Mouse (Mus musculus): ENCODE results near the gene H2al1o.
"Not testable (repeated sequence)": the region's sequence is repeated elsewhere in the genome, so short reads cannot be mapped to it uniquely, and the experiment has no call there.

H2al1o gene

DNA sequence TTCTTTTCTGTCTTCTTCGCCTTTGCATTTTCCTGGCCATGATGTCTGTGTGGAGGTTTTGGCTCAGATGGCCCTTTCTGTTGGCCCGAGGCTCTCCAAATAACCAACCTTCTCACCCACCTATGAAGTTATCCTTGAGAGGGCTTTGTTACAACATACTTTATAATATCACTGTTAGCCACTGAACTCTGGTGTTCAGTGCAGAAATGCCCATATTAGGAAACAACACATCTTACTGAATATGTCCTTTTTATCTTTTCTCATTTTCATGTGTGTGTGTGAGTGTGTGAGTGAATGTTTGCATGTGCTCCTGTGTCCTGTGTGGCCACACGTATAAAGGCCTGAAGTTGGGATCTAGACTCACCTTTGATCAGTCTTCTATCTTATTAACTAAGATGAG lies at the start of gene H2al1o:
TSS of gene H2al1o (minus strand) at position 101 of the 400 bp plus-strand sequence.
- DNase-seq (ENCODE audit: low read depth in 1 of 2, low spot score in 2 of 2): not testable (repeated sequence)

DNA sequence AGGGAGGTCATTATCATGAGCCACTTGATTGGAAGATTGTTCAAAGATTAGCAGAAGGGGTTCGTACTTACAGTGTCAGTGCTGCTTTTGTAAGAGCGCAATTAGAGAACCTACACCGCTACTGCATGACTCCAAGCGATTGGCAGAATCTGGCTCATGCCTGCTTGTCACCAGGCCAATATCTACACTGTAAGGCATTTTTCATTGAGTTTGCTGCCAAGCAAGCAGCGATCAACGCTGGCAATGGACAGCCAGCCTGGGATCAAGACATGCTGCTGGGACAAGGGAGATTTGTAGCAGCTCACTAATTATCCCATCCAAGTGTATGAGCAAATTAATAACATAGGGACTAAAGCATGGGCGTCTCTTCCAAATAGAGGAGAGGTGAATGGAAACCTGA lies 25.8 kb upstream of the H2al1o start:
- not testable (repeated sequence) for DNase-seq (ENCODE audit: low read depth in 1 of 2, low spot score in 2 of 2)

DNA sequence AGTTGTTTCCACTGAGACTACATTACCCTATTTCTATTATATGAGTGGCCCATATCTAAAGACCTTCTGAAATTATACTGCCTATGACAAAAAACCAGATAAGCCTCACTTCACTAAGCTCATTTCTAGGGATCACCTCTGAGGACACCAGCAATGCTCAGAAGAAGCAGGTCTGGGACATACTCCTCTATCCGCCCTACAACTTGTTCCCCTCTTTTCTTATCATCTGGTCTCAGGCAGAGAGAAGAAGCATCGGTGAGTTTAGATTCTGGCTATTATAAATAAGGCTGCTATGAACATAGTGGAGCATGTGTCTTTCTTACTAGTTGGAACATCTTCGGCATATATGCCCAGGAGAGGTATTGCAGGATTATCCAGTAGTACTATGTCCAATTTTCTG lies 35.3 kb downstream of the H2al1o start:
- DNase-seq (ENCODE audit: low read depth in 1 of 2, low spot score in 2 of 2): no peak

All from monocyte, adult 2 months (primary cell).